Mouse (Mus musculus) heart, postnatal 25 days (tissue): ENCODE results near the gene Ropn1l. TPM values are rescaled to one million over a fixed set of nuclear protein-coding genes. Genes with fewer than 3 reads are reported as not detected.

Experiments
- DNase-seq: peaks from one replicate; pipeline ENCODE4 v3.0.0; 2022; ENCODE audit warnings: low spot score
- intact Hi-C: fragments of 180-260 bp; cut with DNase I; formaldehyde crosslinking; loops from one replicate; pipeline ENCODE4 v1.15.1; 2025
- total RNA-seq, 2 experiments: library from RNA; stranded (reverse); gene quantifications; 2 replicates each; pipeline ENCODE4 v1.2.3; 2021

Gene Ropn1l
- total RNA-seq, result not detected

DNA sequence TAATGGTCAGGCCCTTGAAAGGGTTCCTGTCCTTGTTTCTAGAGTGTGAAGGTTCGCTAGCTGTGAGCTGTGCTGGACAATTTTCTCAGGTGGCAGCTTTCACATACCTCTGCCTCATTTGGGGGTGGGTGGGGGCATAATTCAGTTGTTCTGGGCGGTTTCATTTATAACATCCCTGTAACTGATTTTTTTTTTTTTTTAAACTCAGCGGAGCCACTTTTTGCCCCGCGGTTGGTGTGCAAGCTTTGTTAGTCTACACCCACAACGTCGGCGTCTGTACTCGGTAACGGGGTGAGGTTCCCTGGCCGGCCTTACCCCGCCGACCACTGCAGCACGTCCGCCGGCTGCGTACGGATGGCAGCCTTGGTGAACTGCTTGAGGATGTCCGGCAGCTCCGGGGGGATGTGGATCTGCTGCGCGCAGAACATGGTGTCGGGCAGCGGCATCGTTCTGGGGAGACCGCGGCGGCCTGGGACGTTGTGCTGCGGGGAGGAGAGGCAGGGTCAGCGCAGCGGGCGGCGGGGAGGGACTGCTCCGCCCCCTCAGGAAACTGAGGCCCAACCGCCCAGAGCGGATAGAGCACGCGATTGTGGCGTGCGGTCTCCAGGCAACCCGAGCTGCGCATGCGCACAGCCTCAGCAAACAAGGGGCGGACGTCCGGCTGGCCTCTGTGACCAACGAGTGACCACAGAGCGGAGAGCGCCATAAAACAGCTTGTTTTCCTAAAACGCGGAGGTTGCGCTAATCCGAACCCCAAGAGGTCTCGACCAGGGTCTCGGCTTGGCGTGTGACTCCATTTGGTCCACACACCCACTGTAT, at the start of gene Ropn1l:
Gene Ropn1l, minus strand, starts transcription at position 640 of the 819 bp plus-strand sequence.
- intact Hi-C loops, result loop anchor here (5.0 kb wide), 1 partner anchor 79 kb away; the partner anchor contains the start of gene March6
- DNase-seq, result peak; percentile 90

- intact Hi-C loops, result no loop called here
- DNase-seq, result no peak
Observed at GRCm38 (mm10) chr15:31502996-31503395, 49.5 kb upstream of the Ropn1l start.

DNA sequence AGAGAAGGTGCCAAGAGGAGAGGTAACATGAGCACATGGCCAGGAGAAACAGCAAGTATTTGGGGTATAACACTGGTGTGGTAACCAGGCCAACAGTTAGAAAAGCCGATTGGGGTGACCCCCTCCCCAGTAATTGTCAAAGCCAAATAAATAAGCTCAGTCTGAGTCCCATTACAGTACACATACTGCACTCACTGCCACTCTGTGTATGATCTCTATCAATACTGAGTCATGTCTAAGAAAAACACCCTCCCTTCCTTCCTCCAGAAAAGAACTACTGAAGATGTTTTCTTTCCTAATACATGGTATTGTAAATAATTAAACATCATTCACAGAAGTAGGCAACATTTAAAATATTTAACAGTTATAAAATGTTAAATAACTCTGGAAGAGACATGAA, 48.8 kb upstream of the Ropn1l start:
- DNase-seq, result no peak
- intact Hi-C loops, result no loop called here

DNA sequence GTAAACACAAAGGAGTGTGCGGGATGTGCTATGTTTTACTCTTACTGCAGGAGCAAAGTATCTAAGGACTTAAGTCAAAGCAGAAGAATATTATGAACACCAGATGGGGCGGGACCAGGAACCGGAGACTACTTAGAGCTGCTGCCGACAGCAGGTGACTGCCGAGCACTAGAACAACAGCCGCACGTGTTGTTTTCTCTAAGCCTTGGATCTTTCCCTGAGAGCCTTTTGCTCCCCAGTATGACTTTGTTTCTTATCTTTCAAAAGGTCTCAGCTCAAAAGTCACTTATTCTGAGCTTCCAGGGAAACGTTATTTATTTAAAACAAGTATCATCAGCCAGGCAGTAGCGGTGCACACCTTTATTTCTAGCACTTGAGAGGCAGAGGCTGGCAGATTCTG, 41.3 kb upstream of the Ropn1l start:
- intact Hi-C loops, result loop anchor here (5.0 kb wide), 1 partner anchor 37 kb away; the partner anchor contains the start of gene March6
- DNase-seq, result no peak

- intact Hi-C loops, result loop anchor here (5.0 kb wide), 1 partner anchor 38 kb away; the partner anchor contains the start of gene March6
- DNase-seq, result no peak
Observed at GRCm38 (mm10) chr15:31494310-31494709, 40.8 kb upstream of the Ropn1l start.

DNA sequence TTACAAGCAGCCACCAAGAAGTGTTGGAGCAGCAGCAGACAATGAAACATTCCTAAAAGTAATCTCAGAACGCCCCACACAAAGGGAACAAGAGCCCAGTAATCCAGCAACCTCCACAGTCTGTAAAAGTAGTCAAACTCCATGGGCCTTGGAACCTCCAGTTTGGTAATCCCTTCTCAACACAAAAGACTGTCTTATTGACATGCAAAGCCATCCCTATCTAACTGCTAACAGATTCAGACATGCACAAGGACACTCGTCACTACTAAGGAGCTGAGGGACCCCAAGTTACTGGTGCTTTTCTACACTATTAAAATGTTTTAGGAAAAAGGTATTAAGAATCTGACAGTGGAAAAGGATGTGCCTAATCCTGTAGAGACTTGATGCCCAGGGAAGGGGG, 33.9 kb upstream of the Ropn1l start:
- intact Hi-C loops, result no loop called here
- no peak for DNase-seq

- DNase-seq, result no peak
- intact Hi-C loops, result no loop called here
Observed at GRCm38 (mm10) chr15:31476678-31477077, 23.1 kb upstream of the Ropn1l start.

- intact Hi-C loops, result no loop called here
- no peak for DNase-seq
Observed at GRCm38 (mm10) chr15:31472645-31473574, 19.4 kb upstream of the Ropn1l start.

DNA sequence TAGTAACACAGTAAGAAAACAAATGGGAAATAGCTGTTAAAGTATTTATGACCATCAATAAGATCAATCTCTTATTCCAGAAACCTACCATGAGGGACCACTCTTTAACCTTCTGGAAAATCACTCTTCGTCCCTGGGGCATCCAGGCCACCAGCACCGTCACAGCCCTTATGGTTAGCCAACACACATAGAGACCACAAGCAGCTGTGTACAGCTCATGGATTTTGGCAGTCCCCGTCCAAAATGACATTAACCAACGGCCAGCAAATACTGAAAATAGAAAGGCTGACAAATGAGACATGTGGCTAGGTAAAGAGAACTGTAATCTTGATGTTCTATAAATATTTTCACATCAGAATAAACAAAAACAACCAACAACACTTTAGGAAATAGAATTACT, 18.0 kb upstream of the Ropn1l start:
- intact Hi-C loops, result no loop called here
- DNase-seq, result no peak

GRCm38 (mm10) chr15:31469497-31469896, 16.0 kb upstream of the Ropn1l start:
- no peak for DNase-seq
- intact Hi-C loops, result no loop called here

GRCm38 (mm10) chr15:31468806-31469205, 15.3 kb upstream of the Ropn1l start:
- intact Hi-C loops, result no loop called here
- no peak for DNase-seq

DNA sequence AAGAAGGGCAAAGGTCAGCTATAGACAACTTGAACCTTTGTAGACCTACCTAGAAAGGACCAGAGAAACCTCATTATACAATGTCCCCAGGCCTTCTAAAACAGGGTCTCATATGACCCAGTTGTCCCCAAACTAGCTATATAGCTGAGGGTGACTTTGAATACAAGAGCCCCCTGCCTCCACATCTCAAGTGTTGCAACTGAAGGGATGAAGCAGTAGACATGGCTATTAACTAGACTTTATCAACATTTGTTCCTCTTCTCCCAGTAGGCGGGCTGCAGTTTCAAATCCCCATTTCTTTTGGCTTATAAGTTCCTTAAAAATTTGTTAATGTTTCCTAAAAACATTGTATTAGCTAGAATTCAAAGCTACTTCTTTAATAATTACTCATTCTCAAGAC, 13.2 kb upstream of the Ropn1l start:
- intact Hi-C loops, result no loop called here
- DNase-seq, result no peak

DNA sequence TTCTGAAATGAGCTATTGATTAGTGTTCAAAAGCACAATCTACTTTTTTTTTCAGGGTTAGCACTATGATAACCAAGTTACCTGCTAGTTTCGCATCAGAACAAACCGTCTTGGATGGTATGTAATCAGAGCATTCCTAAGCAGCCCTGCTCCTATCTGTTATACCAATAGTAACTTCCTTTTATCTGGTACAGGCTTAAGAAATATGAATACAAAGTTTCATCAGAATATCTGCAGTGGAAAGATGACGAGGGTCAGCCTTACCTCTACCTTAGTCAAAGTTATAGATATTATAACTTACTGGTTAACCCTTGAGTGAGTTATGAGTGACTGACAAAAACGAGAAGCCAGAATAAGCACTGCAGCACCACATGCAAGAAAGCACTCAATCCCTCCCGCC, 12.8 kb upstream of the Ropn1l start:
- intact Hi-C loops, result no loop called here
- DNase-seq, result no peak

DNA sequence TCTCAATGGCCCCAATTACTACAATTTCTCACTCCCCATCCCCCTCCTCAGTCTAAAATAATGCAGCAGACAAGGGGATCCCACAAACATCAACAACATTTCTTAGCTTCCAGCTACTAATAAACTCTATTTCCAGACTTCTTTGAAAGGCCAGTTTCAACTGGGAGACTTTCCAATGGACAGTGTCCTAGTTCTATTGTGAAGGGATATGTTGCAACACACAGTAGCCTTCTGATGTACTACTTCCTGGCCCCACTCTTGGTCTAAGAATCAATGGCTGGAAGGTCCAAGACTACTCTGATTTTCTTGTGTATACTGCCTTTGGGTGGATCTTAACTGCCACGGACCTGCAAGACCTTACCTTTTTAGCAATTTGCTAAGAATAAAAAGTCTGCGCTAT, 12.3 kb upstream of the Ropn1l start:
- DNase-seq, result no peak
- intact Hi-C loops, result no loop called here

GRCm38 (mm10) chr15:31460571-31460970, 7.0 kb upstream of the Ropn1l start:
- intact Hi-C loops, result no loop called here
- DNase-seq, result no peak

DNA sequence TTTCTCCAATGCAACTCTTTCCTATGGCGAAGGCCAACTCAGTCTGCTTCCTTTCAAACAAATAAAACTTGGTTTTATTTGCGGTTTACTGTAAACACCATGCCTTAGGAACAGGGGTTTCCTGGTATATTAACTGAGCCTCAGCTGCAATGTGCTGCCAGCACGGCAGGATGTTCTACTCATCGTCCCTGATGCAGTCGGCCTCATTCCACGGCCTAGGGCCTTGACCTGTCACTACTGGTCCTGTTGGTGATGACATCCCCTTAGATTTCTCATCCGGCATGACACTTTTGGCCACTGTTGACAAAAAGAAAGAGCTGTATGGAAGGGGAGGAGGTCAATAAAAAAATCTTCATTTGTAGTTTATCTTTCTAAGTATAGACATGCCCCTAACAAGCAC, 4.5 kb upstream of the Ropn1l start:
- intact Hi-C loops, result no loop called here
- no peak for DNase-seq

GRCm38 (mm10) chr15:31456381-31456780, 2.8 kb upstream of the Ropn1l start:
- intact Hi-C loops, result no loop called here
- DNase-seq, result no peak

GRCm38 (mm10) chr15:31454861-31455295, 1.3 kb upstream of the Ropn1l start:
- no peak for DNase-seq
- intact Hi-C loops, result loop anchor here (2.0 to 5.0 kb wide), 2 partner anchors 77 to 132 kb away; partner anchors contain the start of gene March6

DNA sequence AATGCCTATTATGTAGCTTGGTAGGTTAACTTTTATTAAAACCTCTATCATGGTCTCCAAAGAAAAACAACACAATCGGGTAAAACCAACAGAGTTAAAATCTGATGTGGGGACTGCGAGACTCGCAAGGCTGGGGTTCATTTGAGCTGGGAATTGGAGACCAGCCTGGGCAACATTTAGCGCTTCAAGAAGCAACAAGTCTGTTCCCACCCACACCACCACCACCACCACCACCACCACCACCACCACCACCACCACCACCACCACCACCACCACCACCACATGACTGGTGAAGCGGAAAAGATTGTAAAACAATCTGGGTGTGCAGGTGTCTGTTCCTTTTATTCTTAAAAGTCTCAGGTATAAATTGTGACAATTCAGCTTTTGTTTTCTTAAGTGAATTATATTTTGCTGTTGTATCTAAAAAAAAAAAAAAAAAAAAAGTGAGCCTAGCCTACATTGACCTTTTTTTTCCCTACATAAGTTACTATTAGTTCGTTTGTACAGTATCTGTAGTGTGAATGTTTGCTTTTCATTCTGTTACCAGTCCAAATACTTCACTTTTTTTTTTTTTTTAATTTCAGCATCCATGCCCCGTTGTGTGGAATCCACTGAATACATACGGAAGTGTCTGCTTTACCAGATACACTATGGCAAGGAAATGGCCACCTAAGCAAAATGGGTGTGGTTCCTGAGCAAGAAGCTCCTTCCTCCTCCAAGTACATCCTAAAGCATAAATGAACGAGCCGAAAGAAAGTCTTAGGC, 741 bp upstream of the Ropn1l start:
- intact Hi-C loops, result loop anchor here (2.0 to 5.0 kb wide), 2 partner anchors 78 to 133 kb away; partner anchors contain the start of gene March6
- no peak for DNase-seq
